7 mouse cellular contexts compared by ENCODE assay signal in the genomic region with DNA sequence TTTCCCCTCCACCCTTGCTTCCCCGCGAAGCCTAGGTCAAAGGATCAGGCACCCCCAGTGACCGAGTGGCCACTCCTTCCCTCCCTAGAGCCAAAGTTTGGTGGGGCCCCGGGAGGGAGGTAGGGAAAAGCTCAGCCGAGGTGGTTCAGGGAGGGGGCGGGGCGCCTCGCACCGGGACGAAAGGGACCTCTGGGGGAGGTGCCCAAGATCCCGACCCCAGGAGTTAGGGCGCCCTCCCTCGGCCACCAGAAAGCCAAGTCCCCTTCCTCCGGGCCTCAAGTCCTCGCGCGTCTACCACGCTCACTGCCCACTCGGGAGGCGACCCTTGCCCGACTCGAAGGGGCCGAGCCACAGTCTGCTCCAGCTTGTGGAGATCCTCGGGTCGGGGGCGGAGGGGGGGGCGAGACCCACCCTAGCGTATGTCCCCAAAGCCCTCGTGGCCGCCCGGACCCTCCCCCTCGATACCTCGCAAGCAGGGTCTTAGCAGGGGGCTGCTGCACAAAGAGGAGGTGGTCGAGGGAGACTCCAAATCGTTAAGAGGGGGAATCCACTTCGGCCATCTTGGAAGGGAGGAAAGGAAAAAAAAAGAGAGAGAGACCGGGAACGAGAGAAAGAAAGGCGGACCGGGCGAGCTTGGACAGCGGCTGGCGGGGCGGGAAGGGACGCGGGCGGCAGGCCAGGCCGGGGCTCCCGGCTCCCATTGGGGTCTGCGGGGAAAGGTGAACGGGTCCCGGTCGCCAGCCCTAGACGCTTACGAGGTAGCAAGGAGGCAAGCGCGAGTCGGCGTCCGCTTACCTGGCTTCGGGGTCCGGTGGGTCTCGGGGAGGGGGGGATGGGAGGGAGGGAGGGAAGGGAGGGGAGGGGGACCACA. TPM values are rescaled to one million over a fixed set of nuclear protein-coding genes. Genes with fewer than 3 reads are reported as not detected.
A peak's percentile ranks its signal among the peaks of the same experiment; 100 is the strongest.
DNase-seq lines count a peak whose midpoint lies in the region; ATAC-seq and TF ChIP-seq lines count a peak whose summit lies in the region.

No protein-coding gene starts in this region.

- TF ChIP-seq CTCF in E14TG2a.4 (conservative IDR thresholded peaks at IDR 0.05; ENCODE audit: low read length) = peak; percentile 22

- peaks cover 70% of the 10 kb centered on the region for H3K4me1 ChIP-seq in E14TG2a.4 (replicated peaks; ENCODE audit: low read depth, low read length)
- H3K4me1 ChIP-seq in embryonic facial prominence, embryonic 10.5 days = peaks cover 63% of the 10 kb centered on the region
- H3K4me1 ChIP-seq in heart, embryonic 12.5 days (replicated peaks) = peaks cover 60% of the 10 kb centered on the region
- H3K4me1 ChIP-seq in kidney, embryonic 16.5 days (ENCODE audit: insufficient read depth, low read length) = peaks cover 61% of the 10 kb centered on the region

- peaks cover 14% of the 10 kb centered on the region for H3K27me3 ChIP-seq in E14TG2a.4 (ENCODE audit: insufficient read depth, low read length)
- no peaks in the 10 kb centered on the region; the same call in 1 of the 2 replicates for H3K27me3 ChIP-seq in embryonic facial prominence, embryonic 10.5 days (replicated peaks; ENCODE audit: low read depth, poor library complexity, severe bottlenecking)
- H3K27me3 ChIP-seq in heart, embryonic 12.5 days (replicated peaks) = no peaks in the 10 kb centered on the region
- H3K27me3 ChIP-seq in kidney, embryonic 16.5 days (ENCODE audit: insufficient read depth, low read length) = no peaks in the 10 kb centered on the region

- peak overlapping the region; percentile 85 for H3K9ac ChIP-seq in heart, embryonic 12.5 days
- peak overlapping the region; percentile 98 for H3K9ac ChIP-seq in kidney, embryonic 16.5 days (replicated peaks; ENCODE audit: low read length)

- peak; percentile 1; the same call in 1 of the 2 replicates for ATAC-seq in heart, embryonic 12.5 days (ENCODE audit: insufficient number of reproducible peaks, low FRiP score)
- ATAC-seq in kidney, embryonic 16.5 days (ENCODE audit: low FRiP score, low TSS enrichment) = peak; percentile 2; the same call in 1 of the 2 replicates

- peaks cover 31% of the 10 kb centered on the region for H3K36me3 ChIP-seq in E14TG2a.4 (ENCODE audit: insufficient read depth, low read length)
- peaks cover 26% of the 10 kb centered on the region for H3K36me3 ChIP-seq in embryonic facial prominence, embryonic 10.5 days (replicated peaks)
- no peaks in the 10 kb centered on the region for H3K36me3 ChIP-seq in heart, embryonic 12.5 days
- 0 out of 2 replicates have a peak, but pooled peaks cover 3% of the 10 kb centered on the region for H3K36me3 ChIP-seq in kidney, embryonic 16.5 days (ENCODE audit: insufficient read depth, low read length)

- H3K4me3 ChIP-seq in E14TG2a.4 (replicated peaks; ENCODE audit: low read length) = peak overlapping the region; percentile 94
- H3K4me3 ChIP-seq in embryonic facial prominence, embryonic 10.5 days = peak overlapping the region; percentile 94
- peak overlapping the region; percentile 75 for H3K4me3 ChIP-seq in heart, embryonic 12.5 days
- H3K4me3 ChIP-seq in kidney, embryonic 16.5 days (ENCODE audit: low read length) = peak overlapping the region; percentile 88

- WGBS in embryonic facial prominence, embryonic 10.5 days = under 1% methylated on average over 63 of the region's 63 CpGs
- under 1% methylated on average over 56 of the region's 63 CpGs for WGBS in heart, embryonic 12.5 days
- under 1% methylated on average over 50 of the region's 63 CpGs for WGBS in kidney, embryonic 16.5 days

- H3K4me2 ChIP-seq in heart, embryonic 12.5 days = peak overlapping the region; percentile 92
- H3K4me2 ChIP-seq in kidney, embryonic 16.5 days (replicated peaks; ENCODE audit: low read depth, low read length) = peak overlapping the region; percentile 98

- peak overlapping the region; percentile 99 for H3K27ac ChIP-seq in embryonic facial prominence, embryonic 10.5 days (replicated peaks)
- peak overlapping the region; percentile 99 for H3K27ac ChIP-seq in heart, embryonic 12.5 days (ENCODE audit: poor library complexity, severe bottlenecking)
- H3K27ac ChIP-seq in kidney, embryonic 16.5 days (ENCODE audit: low read length) = peak overlapping the region; percentile 99

- H3K9me3 ChIP-seq in E14TG2a.4 (ENCODE audit: low read length) = no peaks in the 10 kb centered on the region
- no peaks in the 10 kb centered on the region for H3K9me3 ChIP-seq in embryonic facial prominence, embryonic 10.5 days
- H3K9me3 ChIP-seq in heart, embryonic 12.5 days (replicated peaks) = no peaks in the 10 kb centered on the region
- no peaks in the 10 kb centered on the region for H3K9me3 ChIP-seq in kidney, embryonic 16.5 days (ENCODE audit: low read length)

- peak; percentile 87 to 93 for DNase-seq in adrenal gland, adult (ENCODE audit: inconsistent age in 2 of 2, low spot score in 1 of 2)
- DNase-seq in embryonic facial prominence, embryonic 10.5 days (ENCODE audit: low spot score) = peak; percentile 91
- peak; percentile 84 for DNase-seq in lung, postnatal 14 days
- DNase-seq in right cerebral cortex, postnatal 4 days = peak; percentile 76

RNA-seq across cellular contexts. Expression of gene Pcgf2, which starts 1.3 kb away (rescaled TPM):
- 23.2 and 24.1 TPM in 2 replicates for polyA plus RNA-seq in embryonic facial prominence, embryonic 10.5 days (2016; fragmentation: Nextera tagmentation; extraction: Ambion mirVana)
- polyA plus RNA-seq in heart, embryonic 12.5 days (2016; fragmentation: Nextera tagmentation; extraction: Ambion mirVana) = 11.0 and 12.3 TPM in 2 replicates
- polyA plus RNA-seq in kidney, embryonic 16.5 days (2015; fragmentation: Nextera tagmentation; extraction: Ambion mirVana) = 12.3 and 16.3 TPM in 2 replicates

RNA-seq across cellular contexts. Expression of gene Psmb3, which starts 4.2 kb away (rescaled TPM):
- polyA plus RNA-seq in embryonic facial prominence, embryonic 10.5 days (2016; fragmentation: Nextera tagmentation; extraction: Ambion mirVana) = 634 and 654 TPM in 2 replicates
- 342 and 374 TPM in 2 replicates for polyA plus RNA-seq in heart, embryonic 12.5 days (2016; fragmentation: Nextera tagmentation; extraction: Ambion mirVana)
- 478 and 503 TPM in 2 replicates for polyA plus RNA-seq in kidney, embryonic 16.5 days (2015; fragmentation: Nextera tagmentation; extraction: Ambion mirVana)

RNA-seq across cellular contexts. Expression of gene Cisd3, which starts 13.3 kb away (rescaled TPM):
- polyA plus RNA-seq in embryonic facial prominence, embryonic 10.5 days (2016; fragmentation: Nextera tagmentation; extraction: Ambion mirVana) = 18.2 and 20.0 TPM in 2 replicates
- polyA plus RNA-seq in heart, embryonic 12.5 days (2016; fragmentation: Nextera tagmentation; extraction: Ambion mirVana) = 40.5 and 44.8 TPM in 2 replicates
- polyA plus RNA-seq in kidney, embryonic 16.5 days (2015; fragmentation: Nextera tagmentation; extraction: Ambion mirVana) = 47.3 and 53.1 TPM in 2 replicates

RNA-seq across cellular contexts. Expression of gene Mllt6, which starts 35.8 kb away (rescaled TPM):
- polyA plus RNA-seq in embryonic facial prominence, embryonic 10.5 days (2016; fragmentation: Nextera tagmentation; extraction: Ambion mirVana) = 2.1 and 2.2 TPM in 2 replicates
- polyA plus RNA-seq in heart, embryonic 12.5 days (2016; fragmentation: Nextera tagmentation; extraction: Ambion mirVana) = 1.8 and 2.2 TPM in 2 replicates
- 4.1 and 5.5 TPM in 2 replicates for polyA plus RNA-seq in kidney, embryonic 16.5 days (2015; fragmentation: Nextera tagmentation; extraction: Ambion mirVana)

RNA-seq across cellular contexts. Expression of gene Pip4k2b, which starts 45.5 kb away (rescaled TPM):
- polyA plus RNA-seq in embryonic facial prominence, embryonic 10.5 days (2016; fragmentation: Nextera tagmentation; extraction: Ambion mirVana) = 1.9 and 2.1 TPM in 2 replicates
- 1.3 and 1.4 TPM in 2 replicates for polyA plus RNA-seq in heart, embryonic 12.5 days (2016; fragmentation: Nextera tagmentation; extraction: Ambion mirVana)
- polyA plus RNA-seq in kidney, embryonic 16.5 days (2015; fragmentation: Nextera tagmentation; extraction: Ambion mirVana) = 1.7 and 1.8 TPM in 2 replicates

Comparison
In these comparisons a context has a peak if more than half of its experiments do, and no peak if none do; other contexts are left out.
1. Peak in every context shown above with its lines: DNase-seq, ATAC-seq, H3K4me3 ChIP-seq and H3K27ac ChIP-seq.